Mouse (Mus musculus): ENCODE results near the gene 0610012G03Rik. TPM values are rescaled to one million over a fixed set of nuclear protein-coding genes. Genes with fewer than 3 reads are reported as not detected.
"Not testable (repeated sequence)": the region's sequence is repeated elsewhere in the genome, so short reads cannot be mapped to it uniquely, and the experiment has no call there.

The 0610012G03Rik gene
- polyA plus RNA-seq, 1 experiment: 15.6 TPM

GRCm38 (mm10) chr16:31979501-31979900 is 31.2 kb upstream of the 0610012G03Rik start:
- Histone ChIP-seq H3K9me3 (replicated peaks; ENCODE audit: control insufficient read depth, insufficient read depth, low read length, poor library complexity, severe bottlenecking) (no peaks in the 10 kb centered on the region), H3K36me3 (ENCODE audit: control insufficient read depth, insufficient read depth, low read length, poor library complexity, severe bottlenecking) (peaks cover 7% of the 10 kb centered on the region), H3K4me3 (ENCODE audit: low read depth, low read length) (no peak overlapping the region), H3K27me3 (ENCODE audit: control insufficient read depth, insufficient read depth, low read length, poor library complexity, severe bottlenecking) (no peaks in the 10 kb centered on the region), H3K9ac (ENCODE audit: low read depth, poor library complexity, severe bottlenecking) (no peak overlapping the region), H3K4me1 (ENCODE audit: control insufficient read depth, insufficient read depth, low read length) (no peaks in the 10 kb centered on the region), H3K27ac (ENCODE audit: insufficient read depth, low read length) (no peak overlapping the region)
- TF ChIP-seq EP300 (IDR thresholded peaks at IDR 0.05; ENCODE audit: insufficient read depth, low read depth, low read length): no peak
- no peak for TF ChIP-seq CTCF (IDR thresholded peaks at IDR 0.05; ENCODE audit: low read depth, low read length)
- TF ChIP-seq POLR2A (IDR thresholded peaks at IDR 0.05; ENCODE audit: insufficient read depth, low read length): no peak

GRCm38 (mm10) chr16:31975258-31975657 is 27.0 kb upstream of the 0610012G03Rik start:
- Histone ChIP-seq H3K36me3 (ENCODE audit: control insufficient read depth, insufficient read depth, low read length, poor library complexity, severe bottlenecking) (peaks cover 7% of the 10 kb centered on the region), H3K4me1 (ENCODE audit: control insufficient read depth, insufficient read depth, low read length) (no peaks in the 10 kb centered on the region), H3K9ac (ENCODE audit: low read depth, poor library complexity, severe bottlenecking) (no peak overlapping the region)

GRCm38 (mm10) chr16:31963224-31963623 is 14.9 kb upstream of the 0610012G03Rik start:
- H3K27ac ChIP-seq (ENCODE audit: insufficient read depth, low read length): no peak overlapping the region
- H3K36me3 ChIP-seq (ENCODE audit: control insufficient read depth, insufficient read depth, low read length, poor library complexity, severe bottlenecking): peaks cover 13% of the 10 kb centered on the region
- no peak overlapping the region for H3K4me3 ChIP-seq (ENCODE audit: low read depth, low read length)
- no peak overlapping the region for H3K9ac ChIP-seq (ENCODE audit: low read depth, poor library complexity, severe bottlenecking)
- TF ChIP-seq POLR2A (IDR thresholded peaks at IDR 0.05; ENCODE audit: insufficient read depth, low read length) (no peak), CTCF (IDR thresholded peaks at IDR 0.05; ENCODE audit: low read depth, low read length) (no peak), EP300 (IDR thresholded peaks at IDR 0.05; ENCODE audit: insufficient read depth, low read depth, low read length) (no peak)
- no peaks in the 10 kb centered on the region for H3K4me1 ChIP-seq (ENCODE audit: control insufficient read depth, insufficient read depth, low read length)
- no peaks in the 10 kb centered on the region for H3K27me3 ChIP-seq (ENCODE audit: control insufficient read depth, insufficient read depth, low read length, poor library complexity, severe bottlenecking)
- H3K9me3 ChIP-seq (replicated peaks; ENCODE audit: control insufficient read depth, insufficient read depth, low read length, poor library complexity, severe bottlenecking): no peaks in the 10 kb centered on the region

More at GRCm38 (mm10) chr16:31975258-31975657, 27.0 kb upstream of the 0610012G03Rik start:
- Histone ChIP-seq H3K4me3 (ENCODE audit: low read depth, low read length) (no peak overlapping the region), H3K9me3 (replicated peaks; ENCODE audit: control insufficient read depth, insufficient read depth, low read length, poor library complexity, severe bottlenecking) (no peaks in the 10 kb centered on the region), H3K27me3 (ENCODE audit: control insufficient read depth, insufficient read depth, low read length, poor library complexity, severe bottlenecking) (no peaks in the 10 kb centered on the region), H3K27ac (ENCODE audit: insufficient read depth, low read length) (no peak overlapping the region)
- TF ChIP-seq EP300 (IDR thresholded peaks at IDR 0.05; ENCODE audit: insufficient read depth, low read depth, low read length) (no peak), POLR2A (IDR thresholded peaks at IDR 0.05; ENCODE audit: insufficient read depth, low read length) (no peak), CTCF (IDR thresholded peaks at IDR 0.05; ENCODE audit: low read depth, low read length) (no peak)

GRCm38 (mm10) chr16:31947901-31948316 is 385 bp downstream of the 0610012G03Rik start:
- TF ChIP-seq POLR2A (IDR thresholded peaks at IDR 0.05; ENCODE audit: insufficient read depth, low read length) (no peak), EP300 (IDR thresholded peaks at IDR 0.05; ENCODE audit: insufficient read depth, low read depth, low read length) (no peak), CTCF (IDR thresholded peaks at IDR 0.05; ENCODE audit: low read depth, low read length) (no peak)
- no peaks in the 10 kb centered on the region for H3K27me3 ChIP-seq (ENCODE audit: control insufficient read depth, insufficient read depth, low read length, poor library complexity, severe bottlenecking)
- peaks cover 6% of the 10 kb centered on the region for H3K36me3 ChIP-seq (ENCODE audit: control insufficient read depth, insufficient read depth, low read length, poor library complexity, severe bottlenecking)
- H3K4me1 ChIP-seq (ENCODE audit: control insufficient read depth, insufficient read depth, low read length): no peaks in the 10 kb centered on the region
- H3K9ac ChIP-seq (ENCODE audit: low read depth, poor library complexity, severe bottlenecking): peak overlapping the region; percentile 72
- no peaks in the 10 kb centered on the region for H3K9me3 ChIP-seq (replicated peaks; ENCODE audit: control insufficient read depth, insufficient read depth, low read length, poor library complexity, severe bottlenecking)
- peak overlapping the region; percentile 77 for H3K4me3 ChIP-seq (ENCODE audit: low read depth, low read length)
- H3K27ac ChIP-seq (ENCODE audit: insufficient read depth, low read length): no peak overlapping the region

GRCm38 (mm10) chr16:31947333-31947732 is 961 bp downstream of the 0610012G03Rik start:
- Histone ChIP-seq H3K27me3 (ENCODE audit: control insufficient read depth, insufficient read depth, low read length, poor library complexity, severe bottlenecking) (no peaks in the 10 kb centered on the region), H3K36me3 (ENCODE audit: control insufficient read depth, insufficient read depth, low read length, poor library complexity, severe bottlenecking) (peaks cover 6% of the 10 kb centered on the region), H3K4me1 (ENCODE audit: control insufficient read depth, insufficient read depth, low read length) (no peaks in the 10 kb centered on the region), H3K9me3 (replicated peaks; ENCODE audit: control insufficient read depth, insufficient read depth, low read length, poor library complexity, severe bottlenecking) (no peaks in the 10 kb centered on the region), H3K27ac (ENCODE audit: insufficient read depth, low read length) (no peak overlapping the region), H3K9ac (ENCODE audit: low read depth, poor library complexity, severe bottlenecking) (peak overlapping the region; percentile 72), H3K4me3 (ENCODE audit: low read depth, low read length) (peak overlapping the region; percentile 77)
- TF ChIP-seq CTCF (IDR thresholded peaks at IDR 0.05; ENCODE audit: low read depth, low read length) (no peak), EP300 (IDR thresholded peaks at IDR 0.05; ENCODE audit: insufficient read depth, low read depth, low read length) (no peak)

- H3K4me1 ChIP-seq (ENCODE audit: control insufficient read depth, insufficient read depth, low read length); H3K4me3 ChIP-seq (ENCODE audit: low read depth, low read length); H3K9me3 ChIP-seq (replicated peaks; ENCODE audit: control insufficient read depth, insufficient read depth, low read length, poor library complexity, severe bottlenecking); H3K27me3 ChIP-seq (ENCODE audit: control insufficient read depth, insufficient read depth, low read length, poor library complexity, severe bottlenecking); H3K9ac ChIP-seq (ENCODE audit: low read depth, poor library complexity, severe bottlenecking); H3K27ac ChIP-seq (ENCODE audit: insufficient read depth, low read length); H3K36me3 ChIP-seq (ENCODE audit: control insufficient read depth, insufficient read depth, low read length, poor library complexity, severe bottlenecking): not testable (repeated sequence)
These were observed 2.3 kb downstream of the 0610012G03Rik start for GRCm38 (mm10) chr16:31945986-31946385.

Measured in ES-Bruce4 (cell line).